Mouse (Mus musculus) kidney, adult 2 months (tissue): Measurements from ENCODE around the gene Gng2.

Experiments used
- CTCF ChIP-seq: fragments of 200-500 bp; conservative IDR thresholded peaks from 2 replicates; pipeline ENCODE4 v1.5.1; 2011; ENCODE audit warnings: low read depth, mild to moderate bottlenecking, control low read depth, low read length, moderate library complexity, mixed read lengths; ENCODE audit not compliant: insufficient read depth, insufficient read length
- POLR2A ChIP-seq: fragments of 200-500 bp; IDR thresholded peaks from one replicate; pipeline ENCODE4 v1.6.1; 2011; ENCODE audit warnings: low read depth, low read length, control low read depth

- TF ChIP-seq CTCF = no peak
- no peak for TF ChIP-seq POLR2A
Observed at GRCm38 (mm10) chr14:19916315-19916714, 61.1 kb downstream of the Gng2 start.
